Mouse (Mus musculus) left cerebral cortex, adult 2 months (tissue): ENCODE measurements at regions not wholly inside any gene's neighbourhood (a gene's known extent, or its start where the extent isn't known, plus 50 kb on each side); places are given as distances from the start of the nearest gene placed in this dataset.

Experiments
- DNase-seq, 2 experiments: peaks; one replicate each; pipeline ENCODE4 v3.0.0; 2021 to 2022; ENCODE audit warnings: low spot score in 2 of 2, mixed read lengths in 1 of 2; ENCODE audit errors: extremely low spot score in 1 of 2
- H3K27ac ChIP-seq: fragments of 200-600 bp; 2 replicates; pipeline ENCODE4 v1.8.1; 2022
- H3K4me3 ChIP-seq: fragments of 200-600 bp; 2 replicates; pipeline ENCODE4 v1.8.1; 2022
- CTCF ChIP-seq: fragments of 200-600 bp; IDR thresholded peaks from 2 replicates; pipeline ENCODE4 v1.8.1; 2022; ENCODE audit warnings: antibody characterized with exemption, mild to moderate bottlenecking, moderate library complexity
- intact Hi-C: fragments of 180-260 bp; cut with DNase I; formaldehyde crosslinking; loops from one replicate; pipeline ENCODE4 v1.15.1; 2025

DNA sequence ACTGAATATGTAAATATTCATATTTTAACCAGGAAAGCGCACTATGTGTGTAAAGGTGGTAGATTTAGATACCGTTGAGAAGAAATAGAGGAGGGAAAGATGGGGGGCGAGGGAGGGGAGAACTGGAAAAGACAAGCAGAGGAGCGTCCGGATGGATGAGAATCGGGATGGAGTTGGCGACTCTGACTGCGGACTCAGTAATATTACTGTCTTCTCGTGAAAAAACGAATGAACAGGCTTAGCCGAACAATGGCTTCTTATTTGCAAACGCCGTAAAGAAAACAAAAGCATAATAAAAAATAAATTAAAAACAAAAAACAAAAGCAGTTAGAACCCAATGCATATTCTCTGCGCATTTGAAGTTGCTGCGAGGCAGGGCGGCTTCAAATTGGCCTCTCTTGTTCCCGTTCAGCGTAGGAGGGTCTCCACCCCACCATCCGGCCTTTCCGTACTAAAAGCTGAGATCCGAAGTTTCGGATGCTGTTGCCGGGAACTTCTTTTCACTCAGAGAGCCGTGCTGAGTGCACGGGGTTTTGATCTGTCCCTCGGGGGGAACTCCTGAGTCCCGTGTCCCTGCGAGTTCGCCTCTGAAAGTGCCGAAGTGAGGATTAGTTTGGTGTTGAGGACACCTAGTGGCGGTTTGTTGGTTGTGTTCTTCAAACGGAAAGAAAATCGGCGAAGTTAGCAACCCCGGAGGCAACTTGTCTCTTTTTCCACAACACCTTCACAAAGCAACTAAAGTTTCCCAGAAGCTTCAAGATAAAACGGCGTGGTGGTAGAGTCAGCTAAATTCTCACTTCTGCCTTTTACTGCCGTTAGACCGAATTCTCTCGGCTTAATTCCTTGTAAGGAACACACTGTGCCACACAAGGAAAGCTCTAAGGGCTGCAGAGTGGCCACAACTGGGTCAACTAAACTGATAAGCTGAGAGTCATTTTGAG, 154.7 kb upstream of the Dmrta1 start:
- H3K4me3 ChIP-seq, result peak overlapping the region; percentile 52
- peak; percentile 42 for DNase-seq
- intact Hi-C loops, result loop anchor here (1.0 to 5.0 kb wide), 3 partner anchors 232 to 657 kb away; partner anchors contain the start of gene Cdkn2a
- peak; percentile 67 for TF ChIP-seq CTCF
- no peak overlapping the region for H3K27ac ChIP-seq

GRCm38 (mm10) chr4:89523423-89524259, 155.6 kb upstream of the Dmrta1 start:
- H3K27ac ChIP-seq, result no peak overlapping the region
- no peak for TF ChIP-seq CTCF
- no peak for DNase-seq
- intact Hi-C loops, result loop anchor here (1.0 to 5.0 kb wide), 2 partner anchors 231 to 377 kb away; partner anchors contain the start of gene Cdkn2a
- no peak overlapping the region for H3K4me3 ChIP-seq

DNA sequence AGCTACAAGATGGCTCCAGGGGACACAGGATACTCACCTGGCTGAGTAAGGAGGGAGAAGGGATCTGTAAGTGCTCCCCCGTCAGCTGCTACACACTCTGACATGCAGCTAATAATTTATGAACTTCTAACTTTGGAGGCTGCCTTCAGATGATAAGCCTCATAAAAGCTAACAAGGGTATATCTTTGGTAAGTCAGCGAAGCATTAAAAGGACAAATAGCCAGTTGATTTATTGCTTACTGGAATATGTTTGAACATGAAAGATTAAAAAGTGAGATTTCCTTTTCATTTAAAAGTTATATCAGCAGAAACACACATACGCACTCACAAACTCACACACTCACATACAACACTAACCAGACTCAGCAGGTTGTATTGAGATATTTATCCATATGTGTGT, 161.2 kb upstream of the Dmrta1 start:
- intact Hi-C loops, result no loop called here
- no peak for DNase-seq
- Histone ChIP-seq H3K4me3 (no peak overlapping the region), H3K27ac (no peak overlapping the region)
- TF ChIP-seq CTCF, result no peak

GRCm38 (mm10) chr4:89515823-89516411, 163.3 kb upstream of the Dmrta1 start:
- no peak for TF ChIP-seq CTCF
- intact Hi-C loops, result no loop called here
- Histone ChIP-seq H3K4me3 (no peak overlapping the region), H3K27ac (no peak overlapping the region)
- DNase-seq, result no peak

DNA sequence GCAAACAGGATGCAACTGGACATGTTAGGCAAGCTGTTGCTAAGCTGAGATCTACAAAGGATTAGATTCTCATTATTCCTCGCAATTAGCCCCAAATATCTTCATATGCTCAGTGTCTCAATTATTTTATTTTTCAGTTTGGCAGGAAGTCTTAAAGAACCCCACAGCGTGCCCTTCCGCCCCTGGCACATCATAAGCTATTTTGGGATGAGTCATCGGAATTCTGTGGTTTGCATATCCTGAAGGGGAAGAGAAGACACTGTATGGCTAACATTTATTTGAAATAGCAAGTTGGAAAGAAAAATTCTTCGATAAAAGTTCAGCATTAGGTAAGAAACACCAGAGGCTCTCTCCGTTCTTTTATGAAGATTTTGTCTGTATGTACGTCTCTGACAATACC, 164.3 kb upstream of the Dmrta1 start:
- intact Hi-C loops, result no loop called here
- H3K27ac ChIP-seq, result no peak overlapping the region
- DNase-seq, result no peak
- H3K4me3 ChIP-seq, result no peak overlapping the region
- no peak for TF ChIP-seq CTCF

DNA sequence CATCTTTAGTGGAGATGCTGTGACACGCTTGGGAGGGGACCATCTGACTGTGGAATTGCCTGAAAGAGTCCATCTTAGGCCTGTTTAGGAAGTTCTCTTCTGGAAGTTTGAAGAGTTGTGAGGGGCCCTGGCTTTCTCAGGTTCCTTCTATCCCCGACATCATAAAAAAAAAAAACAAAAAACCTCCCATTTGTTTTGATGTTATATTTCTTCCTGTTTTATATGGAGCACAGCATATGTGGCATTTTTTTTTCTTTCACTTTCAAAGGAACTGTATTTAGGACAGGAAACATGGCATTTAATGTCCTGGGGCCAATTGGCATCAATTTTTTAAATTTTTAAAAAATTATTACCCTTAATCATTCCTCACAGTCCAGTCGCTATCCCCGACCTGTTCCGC, 168.6 kb upstream of the Dmrta1 start:
- H3K27ac ChIP-seq, result no peak overlapping the region
- no peak for DNase-seq
- intact Hi-C loops, result no loop called here
- TF ChIP-seq CTCF, result no peak
- no peak overlapping the region for H3K4me3 ChIP-seq

DNA sequence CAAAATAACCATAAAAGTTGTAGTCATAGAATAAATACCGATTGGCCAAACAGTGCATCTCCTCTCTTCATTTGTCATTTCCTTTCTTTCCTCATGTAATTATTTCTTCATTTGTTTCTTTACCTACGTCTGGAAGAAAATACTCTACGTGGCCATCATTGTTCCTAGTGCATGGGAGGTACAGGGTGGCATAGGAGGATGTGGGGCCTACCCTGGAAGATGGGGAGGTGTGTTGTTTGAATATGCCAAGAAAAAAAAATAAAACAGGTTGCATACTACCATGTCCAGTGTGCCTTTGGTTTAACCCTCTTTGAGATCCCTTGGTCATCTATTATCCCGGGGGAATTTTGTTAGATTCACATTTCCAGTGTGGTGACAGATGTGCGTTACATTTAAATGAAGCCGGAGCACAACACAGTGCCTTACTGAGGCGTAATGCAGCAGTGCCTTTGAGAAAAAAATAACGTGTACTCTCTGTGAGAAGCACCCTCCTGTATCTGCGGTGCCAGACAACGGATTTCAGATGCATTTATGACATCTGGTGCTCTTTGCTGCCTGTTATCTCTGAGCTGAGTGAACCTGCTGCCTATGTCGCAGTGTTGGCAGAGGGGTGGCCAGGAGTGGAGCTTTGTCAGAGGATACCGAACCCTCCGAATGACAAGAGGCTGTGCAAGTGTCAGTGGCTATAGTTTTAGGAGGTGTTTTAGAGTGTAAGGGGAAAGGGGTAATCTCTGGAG, 169.4 kb upstream of the Dmrta1 start:
- H3K27ac ChIP-seq, result no peak overlapping the region
- no peak for DNase-seq
- TF ChIP-seq CTCF, result no peak
- intact Hi-C loops, result no loop called here
- no peak overlapping the region for H3K4me3 ChIP-seq

DNA sequence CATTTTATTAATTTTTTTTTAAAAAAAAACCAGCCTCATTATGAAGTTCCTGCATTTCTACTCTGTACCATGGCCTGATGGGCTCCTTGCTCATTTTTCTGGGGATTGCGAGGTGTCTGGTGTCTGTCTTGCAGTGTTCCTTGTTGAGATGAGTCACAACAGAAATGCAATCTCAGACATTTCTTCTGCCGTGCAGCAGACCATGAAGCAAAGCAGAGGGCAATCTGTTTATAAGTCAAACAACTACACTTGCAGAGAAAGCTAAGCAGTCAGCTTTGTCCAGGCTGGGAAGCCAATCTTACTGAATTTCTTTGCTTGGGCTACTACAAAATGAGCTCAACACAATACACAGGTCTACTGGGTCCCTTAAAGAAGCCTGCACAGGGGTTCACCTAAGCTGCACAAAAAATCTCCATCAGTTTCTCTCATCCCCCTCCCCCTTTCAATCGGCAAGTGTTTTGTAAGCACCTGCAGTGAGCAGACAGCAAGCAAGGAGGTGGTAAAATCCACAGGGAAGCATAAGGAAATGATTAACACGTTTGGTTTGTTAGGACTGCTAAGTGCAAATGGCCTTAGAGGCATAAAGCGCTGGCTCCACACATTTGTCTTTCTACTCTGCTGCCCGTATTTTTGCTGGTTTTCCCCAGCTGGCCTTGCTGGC, 171.0 kb upstream of the Dmrta1 start:
- no peak for TF ChIP-seq CTCF
- no peak overlapping the region for H3K27ac ChIP-seq
- DNase-seq, result no peak
- H3K4me3 ChIP-seq, result no peak overlapping the region
- intact Hi-C loops, result no loop called here

DNA sequence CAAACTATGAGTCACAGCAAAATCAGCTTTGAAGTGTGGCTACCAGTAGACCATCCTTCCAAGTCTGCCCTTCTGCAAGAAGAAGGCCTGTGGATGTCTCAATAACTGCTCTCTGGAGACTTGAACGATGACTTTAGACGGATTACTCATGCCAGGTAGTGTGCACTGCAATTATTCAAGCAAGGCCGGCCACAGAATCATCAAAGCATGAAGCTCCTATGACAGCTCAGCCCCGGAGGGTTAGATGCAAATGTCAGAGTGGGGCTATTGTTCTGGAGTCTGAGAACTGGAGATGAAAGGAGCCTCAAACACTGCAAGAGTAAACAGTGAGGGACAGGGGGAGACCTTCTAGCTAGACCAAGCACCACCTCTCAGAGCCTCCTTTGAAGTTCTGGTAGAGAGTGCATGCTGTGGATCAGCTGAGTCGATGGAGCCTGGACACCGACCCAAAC, 173.8 kb upstream of the Dmrta1 start:
- no peak overlapping the region for H3K27ac ChIP-seq
- no peak for TF ChIP-seq CTCF
- no peak for DNase-seq
- intact Hi-C loops, result no loop called here
- no peak overlapping the region for H3K4me3 ChIP-seq

GRCm38 (mm10) chr4:89500232-89500631, 179.0 kb upstream of the Dmrta1 start:
- no peak overlapping the region for H3K27ac ChIP-seq
- no peak for TF ChIP-seq CTCF
- intact Hi-C loops, result no loop called here
- no peak overlapping the region for H3K4me3 ChIP-seq
- DNase-seq, result no peak

GRCm38 (mm10) chr4:89490947-89491346, 180.1 kb upstream of the Cdkn2b start:
- Histone ChIP-seq H3K27ac (no peak overlapping the region), H3K4me3 (no peak overlapping the region)
- intact Hi-C loops, result no loop called here
- TF ChIP-seq CTCF, result no peak
- DNase-seq, result no peak
